Mouse (Mus musculus) bone marrow macrophage, adult 2 months (primary cell): ENCODE results near the gene Vmn2r50. TPM values are rescaled to one million over a fixed set of nuclear protein-coding genes. Genes with fewer than 3 reads are reported as not detected.
"Not testable (repeated sequence)": the region's sequence is repeated elsewhere in the genome, so short reads cannot be mapped to it uniquely, and the experiment has no call there.

Source experiments
- H3K27ac ChIP-seq: 2 replicates; pipeline ENCODE4 v1.5.1; 2012; ENCODE audit warnings: low read depth, low read length; ENCODE audit not compliant: insufficient read depth
- H3K4me1 ChIP-seq: 2 replicates; pipeline ENCODE4 v1.6.1; 2012; ENCODE audit warnings: low read length; ENCODE audit not compliant: control insufficient read depth, insufficient read depth
- H3K4me3 ChIP-seq: 2 replicates; pipeline ENCODE4 v1.5.1; 2012; ENCODE audit warnings: mild to moderate bottlenecking, low read length, moderate library complexity; ENCODE audit not compliant: insufficient read depth
- polyA plus RNA-seq: library from polyadenylated mRNA; stranded (reverse); fragments of >200 nt; gene quantifications from 2 replicates; pipeline ENCODE4 v1.2.4, GENCODE M21; 2012; ENCODE audit not compliant: missing spikeins, insufficient read depth, insufficient read length

Gene Vmn2r50
- polyA plus RNA-seq: not detected in 2 replicates

DNA sequence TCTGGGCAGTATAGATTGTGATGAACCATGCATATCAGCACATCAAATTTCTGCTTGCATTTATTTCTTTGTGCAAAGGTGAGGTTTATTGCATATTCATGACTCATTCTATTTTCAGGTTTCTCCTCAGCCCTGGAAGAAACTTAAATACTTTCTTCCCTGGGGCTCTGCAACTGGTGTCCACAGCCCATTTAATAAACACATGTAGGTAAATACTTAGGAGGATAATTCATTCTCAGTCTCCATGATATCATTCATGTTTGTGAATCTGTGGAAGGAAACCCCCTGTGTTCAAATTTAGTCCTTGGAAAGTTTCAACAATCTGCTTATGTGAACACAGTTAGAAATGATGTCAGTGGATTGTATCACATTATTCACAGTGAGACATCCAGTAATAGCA lies at the start of gene Vmn2r50:
Gene Vmn2r50 (minus strand): TSS at position 101 of the 400 bp plus-strand sequence.
- H3K4me3 ChIP-seq, H3K4me1 ChIP-seq, H3K27ac ChIP-seq: not testable (repeated sequence)

- not testable (repeated sequence) for H3K27ac ChIP-seq, H3K4me1 ChIP-seq
Observed at GRCm38 (mm10) chr7:9992157-9992556, 60.9 kb downstream of the Vmn2r50 start, which contains the start of gene Vmn2r49. Gene Vmn2r49 (minus strand): TSS chr7:9992257.

More at GRCm38 (mm10) chr7:9992157-9992556, 60.9 kb downstream of the Vmn2r50 start, which contains the start of gene Vmn2r49:
- H3K4me3 ChIP-seq: not testable (repeated sequence)

Other genes starting within 250 kb of the Vmn2r50 start
- gene Vmn2r47, start 212.0 kb downstream of the Vmn2r50 start, polyA plus RNA-seq: not detected in 2 replicates
- not detected in 2 replicates for gene Vmn2r48, start 99.7 kb downstream of the Vmn2r50 start, polyA plus RNA-seq
- gene Vmn2r49, start 61.0 kb downstream of the Vmn2r50 start, polyA plus RNA-seq: not detected in 2 replicates
- not detected in 2 replicates for gene Vmn2r51, start 52.4 kb upstream of the Vmn2r50 start, polyA plus RNA-seq
- not detected in 2 replicates for gene Vmn2r52, start 123.3 kb upstream of the Vmn2r50 start, polyA plus RNA-seq
- gene Vmn1r66, start 224.7 kb upstream of the Vmn2r50 start, polyA plus RNA-seq: not detected in 2 replicates